Mouse (Mus musculus): Measurements from ENCODE around the gene Map3k7.

The Map3k7 gene

GRCm38 (mm10) chr4:32062381-32063059 is 98.6 kb downstream of the Map3k7 start:
- no peak for DNase-seq (ENCODE audit: low spot score)

- no peak for DNase-seq (ENCODE audit: low spot score)
Measured at GRCm38 (mm10) chr4:32063291-32063690, 99.4 kb downstream of the Map3k7 start.

All from testis, postnatal 14 days (tissue).